Mouse (Mus musculus) intestine, embryonic 16.5 days (tissue): Measurements from ENCODE around the gene Cog8. TPM values are rescaled to one million over a fixed set of nuclear protein-coding genes. Genes with fewer than 3 reads are reported as not detected.
"Not testable (repeated sequence)": the region's sequence is repeated elsewhere in the genome, so short reads cannot be mapped to it uniquely, and the experiment has no call there.

ENCODE experiments used
- ATAC-seq: fragments of 200-750 bp; cut with Nextera tagmentation; 2 replicates; pipeline ENCODE4 v1.8.0; 2017; ENCODE audit warnings: moderate TSS enrichment, moderate library complexity
- H3K27ac ChIP-seq: fragments of 300-500 bp; sonication (generic); 2 replicates; pipeline ENCODE4 v1.5.1; 2014; ENCODE audit warnings: mild to moderate bottlenecking, low read length
- H3K27me3 ChIP-seq: fragments of 300-500 bp; sonication (generic); replicated peaks from 2 replicates; pipeline ENCODE4 v1.6.1; 2014; ENCODE audit warnings: low read length, control low read depth, mixed read lengths; ENCODE audit not compliant: control insufficient read depth, insufficient read depth
- H3K36me3 ChIP-seq: fragments of 300-500 bp; sonication (generic); 2 replicates; pipeline ENCODE4 v1.6.1; 2014; ENCODE audit warnings: low read length, control low read depth; ENCODE audit not compliant: control insufficient read depth, insufficient read depth
- H3K4me1 ChIP-seq: fragments of 300-500 bp; sonication (generic); 2 replicates; pipeline ENCODE4 v1.6.1; 2014; ENCODE audit warnings: low read length, control low read depth, mixed read lengths; ENCODE audit not compliant: control insufficient read depth, insufficient read depth
- H3K4me2 ChIP-seq: fragments of 300-500 bp; sonication (generic); 2 replicates; pipeline ENCODE4 v1.6.1; 2014; ENCODE audit warnings: low read depth, low read length, control low read depth
- H3K4me3 ChIP-seq: fragments of 300-500 bp; sonication (generic); 2 replicates; pipeline ENCODE4 v1.5.1; 2014; ENCODE audit warnings: mild to moderate bottlenecking, low read length
- H3K9ac ChIP-seq: fragments of 300-500 bp; sonication (generic); 2 replicates; pipeline ENCODE4 v1.6.1; 2014; ENCODE audit warnings: low read depth, low read length
- H3K9me3 ChIP-seq: fragments of 300-500 bp; sonication (generic); 2 replicates; pipeline ENCODE4 v1.6.1; 2016; ENCODE audit warnings: low read length, control low read depth; ENCODE audit not compliant: control insufficient read depth
- WGBS: fragments of 180-500 bp; shearing (Covaris S2); extraction: QIAGEN DNeasy Blood & Tissue Kit; methylation state at CpG from one replicate; pipeline ENCODE4 v1.1.7; 2014; 5-methylcytosine and 5-hydroxymethylcytosine counted together
- polyA plus RNA-seq: library from polyadenylated mRNA; unstranded; fragments of >200 nt; fragmentation: Nextera tagmentation; extraction: Ambion mirVana; gene quantifications from 2 replicates; pipeline ENCODE4 v1.2.1, GENCODE M21; 2015

Gene Cog8
- polyA plus RNA-seq, 1 experiment from 2014 or later = 32.8 TPM

DNA sequence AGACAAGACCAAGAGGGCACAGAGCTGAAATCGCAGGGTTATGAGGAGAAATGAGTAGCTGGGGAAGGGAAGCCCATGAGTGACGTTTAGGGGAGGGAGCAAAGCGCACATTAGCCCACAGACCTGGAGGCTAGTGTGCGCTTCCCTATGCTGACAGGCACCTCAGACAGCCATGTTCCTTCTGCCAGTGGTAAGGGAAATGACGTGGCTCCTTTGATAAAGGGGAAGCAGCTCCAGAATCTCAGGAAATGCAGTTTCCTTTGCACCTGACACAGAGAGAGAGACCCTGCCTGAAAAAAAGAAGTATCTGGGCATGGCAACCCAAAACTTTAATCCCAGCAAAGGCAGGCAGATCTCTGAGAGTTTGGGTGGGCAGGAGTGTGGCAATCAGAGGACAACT, 26.4 kb downstream of the Cog8 start:
- H3K4me1 ChIP-seq = peaks cover 14% of the 10 kb centered on the region
- no peak overlapping the region for H3K27ac ChIP-seq
- no peaks in the 10 kb centered on the region for H3K36me3 ChIP-seq
- H3K4me2 ChIP-seq = no peak overlapping the region
- H3K27me3 ChIP-seq = no peaks in the 10 kb centered on the region
- H3K4me3 ChIP-seq = no peak overlapping the region
- no peaks in the 10 kb centered on the region for H3K9me3 ChIP-seq
- ATAC-seq = no peak
- H3K9ac ChIP-seq = no peak overlapping the region
- WGBS = 65% methylated on average over 5 of the region's 5 CpGs

- no peak overlapping the region for H3K27ac ChIP-seq
- no peaks in the 10 kb centered on the region for H3K9me3 ChIP-seq
- H3K4me1 ChIP-seq = peaks cover 14% of the 10 kb centered on the region
- no peak overlapping the region for H3K4me3 ChIP-seq
- no peak for ATAC-seq
- no peak overlapping the region for H3K9ac ChIP-seq
- H3K36me3 ChIP-seq = no peaks in the 10 kb centered on the region
- no peaks in the 10 kb centered on the region for H3K27me3 ChIP-seq
- H3K4me2 ChIP-seq = no peak overlapping the region
- 75% methylated on average over 3 of the region's 3 CpGs for WGBS
Observed at GRCm38 (mm10) chr8:107029310-107029709, 27.2 kb downstream of the Cog8 start.

GRCm38 (mm10) chr8:107023479-107023878, 33.0 kb downstream of the Cog8 start:
- Histone ChIP-seq H3K9me3 (no peaks in the 10 kb centered on the region), H3K27me3 (no peaks in the 10 kb centered on the region), H3K4me3 (no peak overlapping the region), H3K9ac (no peak overlapping the region), H3K36me3 (no peaks in the 10 kb centered on the region), H3K4me1 (no peaks in the 10 kb centered on the region), H3K27ac (no peak overlapping the region), H3K4me2 (no peak overlapping the region)
- 92% methylated on average over 8 of the region's 8 CpGs for WGBS
- no peak for ATAC-seq

DNA sequence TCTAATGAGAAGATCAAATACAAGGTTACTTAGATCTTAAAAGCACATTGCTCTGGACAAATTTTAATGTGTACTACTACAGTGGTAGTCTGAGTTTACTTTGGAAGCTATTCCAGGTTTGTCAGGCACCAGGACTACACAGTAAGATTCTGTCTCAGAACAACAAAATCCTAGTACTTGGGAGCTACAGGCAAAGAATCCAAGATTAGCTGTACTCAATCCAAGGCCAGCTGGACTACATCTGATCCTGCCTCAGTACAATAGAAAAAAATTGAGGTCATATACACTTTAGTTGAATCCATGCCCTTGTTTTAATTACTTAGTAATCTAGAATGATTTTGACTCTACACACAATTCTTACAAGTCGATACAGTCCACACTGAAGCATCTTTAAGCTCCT, 41.6 kb downstream of the Cog8 start:
- Histone ChIP-seq H3K9me3 (no peaks in the 10 kb centered on the region), H3K36me3 (no peaks in the 10 kb centered on the region; the same call in 1 of the 2 replicates), H3K27ac (no peak overlapping the region), H3K4me1 (no peaks in the 10 kb centered on the region), H3K4me2 (no peak overlapping the region), H3K4me3 (no peak overlapping the region), H3K9ac (no peak overlapping the region), H3K27me3 (no peaks in the 10 kb centered on the region)
- 91% methylated on average over 1 of the region's 1 CpGs for WGBS
- no peak for ATAC-seq

DNA sequence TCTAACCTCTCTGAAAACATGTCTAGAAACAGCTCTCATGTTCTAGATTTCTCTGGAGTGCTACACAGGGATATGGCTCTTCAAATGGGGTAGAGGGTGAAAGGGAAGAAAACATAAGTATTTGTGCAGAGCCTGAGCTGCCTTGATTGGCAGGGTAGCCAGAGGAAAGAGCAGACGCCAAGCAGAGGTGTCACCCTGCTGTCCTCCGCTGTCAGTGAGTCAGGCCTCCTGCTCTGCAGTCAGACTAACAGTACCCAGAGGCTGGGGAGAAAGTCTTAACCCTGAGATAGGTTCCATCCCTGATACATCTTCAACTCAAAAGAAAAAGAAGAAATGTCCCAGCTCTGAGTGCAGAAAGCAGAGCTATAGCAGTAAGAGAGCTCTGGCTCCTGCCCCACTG, 43.8 kb downstream of the Cog8 start:
- ATAC-seq = no peak
- Histone ChIP-seq H3K36me3 (no peaks in the 10 kb centered on the region; the same call in 1 of the 2 replicates), H3K9me3 (no peaks in the 10 kb centered on the region), H3K27me3 (no peaks in the 10 kb centered on the region), H3K4me3 (no peak overlapping the region), H3K27ac (no peak overlapping the region), H3K9ac (no peak overlapping the region), H3K4me2 (no peak overlapping the region), H3K4me1 (no peaks in the 10 kb centered on the region)
- WGBS = 90% methylated on average over 2 of the region's 2 CpGs

DNA sequence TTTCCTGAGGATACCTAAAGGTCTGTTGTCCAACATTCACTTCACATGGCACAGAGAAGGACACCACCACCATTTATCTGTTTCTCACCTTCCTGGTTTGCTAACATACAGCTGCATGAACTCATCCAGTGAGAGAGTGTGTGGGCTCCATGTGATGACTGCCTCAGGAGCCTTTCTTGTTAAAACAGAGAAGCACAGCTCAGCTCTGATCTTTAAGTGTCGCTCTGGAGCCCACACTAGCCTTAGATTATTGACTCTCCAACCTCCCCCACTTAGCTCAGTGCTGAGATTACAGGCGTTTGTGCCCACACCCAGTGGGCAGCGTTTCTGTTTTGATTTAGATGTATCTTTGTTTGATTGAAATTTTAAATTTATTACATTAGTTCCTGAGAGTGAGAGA, 48.7 kb downstream of the Cog8 start:
- H3K4me3 ChIP-seq = no peak overlapping the region
- no peak for ATAC-seq
- H3K9ac ChIP-seq = no peak overlapping the region
- H3K4me2 ChIP-seq = no peak overlapping the region
- no peak overlapping the region for H3K27ac ChIP-seq
- H3K27me3 ChIP-seq = no peaks in the 10 kb centered on the region
- 77% methylated on average over 3 of the region's 3 CpGs for WGBS
- no peaks in the 10 kb centered on the region for H3K9me3 ChIP-seq
- H3K36me3 ChIP-seq = no peaks in the 10 kb centered on the region; the same call in 1 of the 2 replicates
- no peaks in the 10 kb centered on the region for H3K4me1 ChIP-seq

- ATAC-seq = peak; percentile 85
- Histone ChIP-seq H3K9me3 (no peaks in the 10 kb centered on the region), H3K9ac (no peak overlapping the region), H3K4me2 (no peak overlapping the region), H3K4me1 (no peaks in the 10 kb centered on the region), H3K4me3 (no peak overlapping the region), H3K27ac (no peak overlapping the region), H3K27me3 (no peaks in the 10 kb centered on the region), H3K36me3 (no peaks in the 10 kb centered on the region)
- 27% methylated on average over 5 of the region's 5 CpGs for WGBS
Observed at GRCm38 (mm10) chr8:107002532-107002931, 54.0 kb downstream of the Cog8 start.

GRCm38 (mm10) chr8:106999068-106999467, 57.4 kb downstream of the Cog8 start:
- Histone ChIP-seq H3K4me2 (no peak overlapping the region), H3K9ac (no peak overlapping the region), H3K4me1 (no peaks in the 10 kb centered on the region), H3K4me3 (no peak overlapping the region), H3K27me3 (no peaks in the 10 kb centered on the region), H3K36me3 (0 out of 2 replicates have a peak, but pooled peaks cover 3% of the 10 kb centered on the region), H3K9me3 (no peaks in the 10 kb centered on the region), H3K27ac (no peak overlapping the region)
- 62% methylated on average over 1 of the region's 1 CpGs for WGBS
- ATAC-seq = no peak

DNA sequence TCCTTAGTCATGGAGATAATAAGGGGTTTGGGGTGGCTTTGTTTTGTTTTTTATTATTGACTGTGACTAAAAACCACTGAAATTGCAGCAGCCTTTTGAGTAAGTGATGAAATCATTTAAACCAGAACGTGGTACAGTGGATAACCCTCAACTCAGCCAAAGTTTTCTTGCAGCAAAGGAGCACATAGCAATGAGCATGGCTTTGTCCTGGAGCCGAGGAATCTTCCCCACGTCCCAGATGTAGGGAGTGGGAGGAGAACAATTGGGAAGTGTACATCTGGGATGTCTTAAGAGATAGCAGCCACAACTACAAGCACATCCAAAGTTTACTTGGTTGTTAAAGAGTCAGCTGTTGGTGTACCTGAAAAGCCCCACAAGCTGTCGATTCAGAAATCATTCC, 59.1 kb downstream of the Cog8 start:
- Histone ChIP-seq H3K27me3 (no peaks in the 10 kb centered on the region), H3K36me3 (0 out of 2 replicates have a peak, but pooled peaks cover 3% of the 10 kb centered on the region), H3K9ac (no peak overlapping the region), H3K27ac (no peak overlapping the region), H3K4me3 (no peak overlapping the region), H3K4me1 (no peaks in the 10 kb centered on the region), H3K9me3 (no peaks in the 10 kb centered on the region), H3K4me2 (no peak overlapping the region)
- no peak for ATAC-seq
- WGBS = 86% methylated on average over 4 of the region's 4 CpGs

DNA sequence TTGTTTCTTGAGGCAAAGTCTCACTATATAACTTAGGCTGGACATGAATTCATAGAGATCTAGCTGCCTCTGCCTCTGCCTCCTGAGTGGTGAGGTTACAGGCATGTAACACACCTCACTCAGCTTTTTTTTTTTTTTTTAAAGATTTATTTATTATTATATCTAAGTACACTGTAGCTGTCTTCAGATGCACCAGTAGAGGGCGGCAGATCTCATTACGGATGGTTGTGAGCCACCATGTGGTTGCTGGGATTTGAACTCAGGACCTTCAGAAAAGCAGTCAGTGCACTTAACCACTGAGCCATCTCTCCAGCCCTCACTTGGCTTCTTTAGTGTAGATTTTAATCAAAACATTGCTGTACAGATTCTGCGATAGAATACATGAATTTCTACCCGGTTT, 60.1 kb downstream of the Cog8 start:
- H3K27me3 ChIP-seq, H3K4me3 ChIP-seq, H3K9ac ChIP-seq, H3K4me1 ChIP-seq, ATAC-seq, H3K36me3 ChIP-seq, H3K9me3 ChIP-seq, H3K4me2 ChIP-seq, H3K27ac ChIP-seq: not testable (repeated sequence)
- 83% methylated on average over 4 of the region's 4 CpGs for WGBS
